Mouse (Mus musculus): ENCODE data around the gene Trip11. TPM values are rescaled to one million over a fixed set of nuclear protein-coding genes. Genes with fewer than 3 reads are reported as not detected.
A peak's percentile ranks its signal among the peaks of the same experiment; 100 is the strongest.
"Not testable (repeated sequence)": the region's sequence is repeated elsewhere in the genome, so short reads cannot be mapped to it uniquely, and the experiment has no call there.

Trip11 gene
- 20.9 and 22.8 TPM in 2 replicates for polyA plus RNA-seq (2015; fragmentation: Nextera tagmentation; extraction: Ambion mirVana)

DNA sequence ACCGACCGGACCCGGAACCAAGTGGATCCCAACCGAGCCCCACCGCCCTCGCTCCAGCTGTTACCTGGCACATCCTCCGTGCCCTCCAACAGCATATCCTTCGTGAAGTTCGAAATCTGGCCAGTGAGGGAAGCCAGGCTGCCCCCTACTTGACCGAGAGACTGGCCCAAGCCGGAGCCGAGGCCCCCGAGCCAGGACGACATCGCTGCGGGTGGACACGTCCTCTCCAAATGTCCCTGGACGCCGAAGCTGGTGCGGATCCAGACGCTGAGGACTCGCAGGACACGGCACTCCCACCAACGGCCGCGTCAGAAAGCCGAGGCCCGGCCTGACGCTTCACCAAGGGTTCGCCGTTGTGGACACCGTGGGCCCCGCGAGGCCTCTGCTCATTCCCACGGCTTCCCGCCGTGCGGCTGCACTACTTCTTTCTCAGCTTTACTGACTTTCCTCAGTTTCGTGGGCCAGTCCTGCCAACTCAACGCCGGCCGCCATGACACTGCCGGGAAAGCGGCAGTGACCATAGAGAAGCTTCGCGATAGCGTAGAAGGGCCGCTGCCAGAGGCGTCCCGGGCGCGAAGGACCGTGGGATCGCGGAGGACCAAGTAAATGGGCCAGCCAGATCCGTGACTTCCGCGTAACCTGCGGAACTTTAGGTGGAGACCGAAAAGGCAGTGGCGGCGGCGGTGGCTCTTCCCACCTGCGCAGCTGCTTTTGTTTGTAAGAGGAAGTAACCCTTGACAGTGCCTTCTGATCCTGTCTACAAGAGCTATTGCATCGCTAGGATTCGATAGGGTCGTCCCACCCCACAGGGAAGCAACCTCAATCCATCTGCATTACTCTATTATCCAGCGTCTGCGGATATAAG lies at the start of gene Trip11:
Trip11 (minus strand) TSS at position 642 of the 865 bp plus-strand sequence.
- Histone ChIP-seq H3K9me3 (ENCODE audit: low read length) (no peaks in the 10 kb centered on the region), H3K4me2 (replicated peaks; ENCODE audit: low read depth, low read length) (peak within 1 kb of the TSS; percentile 70), H3K9ac (replicated peaks; ENCODE audit: low read length) (peak within 1 kb of the TSS; percentile 92), H3K4me3 (ENCODE audit: low read length) (peak within 1 kb of the TSS; percentile 98), H3K27ac (ENCODE audit: low read length) (peak within 1 kb of the TSS; percentile 94), H3K27me3 (ENCODE audit: insufficient read depth, low read length) (no peaks in the 10 kb centered on the region), H3K4me1 (ENCODE audit: insufficient read depth, low read length) (peaks cover 15% of the 10 kb centered on the region), H3K36me3 (ENCODE audit: insufficient read depth, low read length) (peaks cover 9% of the 10 kb centered on the region; the same call in 1 of the 2 replicates)
- ATAC-seq (ENCODE audit: low FRiP score, low TSS enrichment), result peak; percentile 98
- under 1% methylated on average over 69 of the region's 69 CpGs for WGBS

DNA sequence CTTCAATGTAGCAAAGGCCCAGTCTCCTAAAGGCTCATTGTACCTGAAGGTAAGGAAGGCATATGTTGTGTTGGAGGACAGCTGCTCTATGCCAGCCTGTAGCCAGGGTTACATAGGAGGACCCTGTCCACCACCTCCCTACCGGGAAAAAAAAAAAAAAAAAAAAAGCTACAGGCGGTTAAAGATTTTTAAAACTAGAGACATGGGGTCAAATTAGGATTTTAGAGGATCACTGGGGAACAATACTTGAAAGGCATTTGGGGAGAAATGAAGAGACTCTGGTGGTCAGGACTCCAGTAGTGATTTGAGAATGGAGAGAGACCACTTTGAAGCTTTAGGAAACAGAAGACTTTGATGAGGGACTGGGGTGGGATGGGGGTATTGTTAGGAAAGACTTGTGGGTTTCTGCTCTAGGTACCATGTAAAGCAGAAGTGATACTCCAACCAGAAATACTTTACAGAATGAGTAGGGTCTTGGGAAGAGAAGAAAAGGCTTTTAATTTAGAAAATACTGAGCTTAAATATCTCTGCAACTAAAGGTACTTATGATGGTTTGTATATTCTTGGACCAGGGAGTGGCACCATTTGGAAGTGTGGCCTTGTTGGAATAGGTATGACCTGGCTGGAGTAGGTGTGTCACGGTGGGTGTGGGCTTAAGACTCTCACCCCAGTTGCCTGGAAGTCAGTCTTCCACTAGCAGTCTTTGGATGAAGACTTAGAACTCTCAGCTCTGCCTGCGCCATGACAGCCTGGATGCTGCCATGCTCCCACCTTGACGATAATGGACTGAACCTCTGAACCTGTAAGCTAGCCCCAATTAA lies 46.1 kb upstream of the Trip11 start:
- not testable (repeated sequence) for H3K9me3 ChIP-seq (ENCODE audit: low read length); H3K27ac ChIP-seq (ENCODE audit: low read length); H3K27me3 ChIP-seq (ENCODE audit: insufficient read depth, low read length); H3K9ac ChIP-seq (replicated peaks; ENCODE audit: low read length); H3K36me3 ChIP-seq (ENCODE audit: insufficient read depth, low read length); ATAC-seq (ENCODE audit: low FRiP score, low TSS enrichment)
- Histone ChIP-seq H3K4me2 (replicated peaks; ENCODE audit: low read depth, low read length) (peak overlapping the region; percentile 56), H3K4me3 (ENCODE audit: low read length) (peak overlapping the region; percentile 94; the same call in 1 of the 2 replicates), H3K4me1 (ENCODE audit: insufficient read depth, low read length) (peaks cover 12% of the 10 kb centered on the region)
- 93% methylated on average over 5 of the region's 5 CpGs for WGBS

DNA sequence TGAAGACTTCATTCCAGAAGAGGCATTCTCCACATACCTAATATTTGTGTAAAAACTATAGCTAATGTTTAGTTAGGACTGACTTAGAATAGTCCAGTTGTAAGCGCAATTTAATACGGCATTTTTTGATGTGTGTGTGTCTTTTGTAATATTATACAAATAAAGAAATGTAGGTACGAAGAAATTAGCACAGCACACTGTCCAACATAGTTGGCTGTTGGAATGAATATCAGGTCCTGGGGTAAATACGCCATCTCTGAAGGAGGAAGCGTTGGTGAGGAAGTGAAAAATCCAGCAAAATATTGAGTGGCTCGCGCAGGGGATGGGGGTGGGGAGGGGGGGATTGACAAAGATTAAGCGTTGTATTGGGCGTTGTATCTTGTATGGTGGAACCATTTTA lies 45.5 kb upstream of the Trip11 start:
- no peak for ATAC-seq (ENCODE audit: low FRiP score, low TSS enrichment)
- no peak overlapping the region; the same call in 1 of the 2 replicates for H3K9ac ChIP-seq (replicated peaks; ENCODE audit: low read length)

DNA sequence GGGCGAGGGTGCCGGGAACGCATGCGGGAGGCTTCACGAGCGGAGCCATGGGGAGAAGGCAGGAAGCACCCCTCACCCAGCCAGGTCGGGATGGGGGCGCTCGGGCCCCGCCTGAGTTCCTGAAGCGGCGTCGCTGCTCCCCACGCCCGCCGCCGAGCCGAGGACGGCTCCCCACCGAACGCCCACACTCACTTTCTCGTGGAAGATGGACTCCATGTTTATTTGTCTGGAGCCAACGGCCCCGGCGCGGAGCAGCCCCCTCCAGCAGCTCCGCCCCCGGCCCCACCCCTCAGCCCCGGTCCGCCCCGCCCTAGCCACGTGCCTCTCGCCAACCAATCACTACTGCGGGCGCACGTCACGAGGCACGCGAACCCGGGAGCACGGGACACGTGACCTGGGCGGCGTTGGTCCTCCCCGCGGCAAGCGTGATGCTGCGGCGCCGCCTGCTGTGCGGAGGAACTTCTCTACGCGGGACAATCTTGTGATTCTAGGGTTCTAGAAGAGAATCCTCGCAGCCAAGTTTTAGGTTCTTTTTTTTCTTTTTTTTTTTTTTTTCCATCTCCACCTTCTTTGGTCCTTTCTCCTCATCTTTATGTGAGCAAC lies 45.0 kb upstream of the Trip11 start, which contains the start of gene Atxn3:
Atxn3 (minus strand) TSS at position 305 of the 603 bp plus-strand sequence.
- H3K27me3 ChIP-seq (ENCODE audit: insufficient read depth, low read length), result no peaks in the 10 kb centered on the region
- under 1% methylated on average over 48 of the region's 54 CpGs for WGBS
- peaks cover 12% of the 10 kb centered on the region for H3K4me1 ChIP-seq (ENCODE audit: insufficient read depth, low read length)

More for the DNA sequence above, 45.5 kb upstream of the Trip11 start:
- Histone ChIP-seq H3K9me3 (ENCODE audit: low read length) (no peaks in the 10 kb centered on the region), H3K27me3 (ENCODE audit: insufficient read depth, low read length) (no peaks in the 10 kb centered on the region), H3K36me3 (ENCODE audit: insufficient read depth, low read length) (no peaks in the 10 kb centered on the region), H3K4me1 (ENCODE audit: insufficient read depth, low read length) (peaks cover 12% of the 10 kb centered on the region), H3K4me3 (ENCODE audit: low read length) (peak overlapping the region; percentile 94), H3K27ac (ENCODE audit: low read length) (no peak overlapping the region), H3K4me2 (replicated peaks; ENCODE audit: low read depth, low read length) (peak overlapping the region; percentile 56)
- WGBS, result 57% methylated on average over 9 of the region's 9 CpGs

DNA sequence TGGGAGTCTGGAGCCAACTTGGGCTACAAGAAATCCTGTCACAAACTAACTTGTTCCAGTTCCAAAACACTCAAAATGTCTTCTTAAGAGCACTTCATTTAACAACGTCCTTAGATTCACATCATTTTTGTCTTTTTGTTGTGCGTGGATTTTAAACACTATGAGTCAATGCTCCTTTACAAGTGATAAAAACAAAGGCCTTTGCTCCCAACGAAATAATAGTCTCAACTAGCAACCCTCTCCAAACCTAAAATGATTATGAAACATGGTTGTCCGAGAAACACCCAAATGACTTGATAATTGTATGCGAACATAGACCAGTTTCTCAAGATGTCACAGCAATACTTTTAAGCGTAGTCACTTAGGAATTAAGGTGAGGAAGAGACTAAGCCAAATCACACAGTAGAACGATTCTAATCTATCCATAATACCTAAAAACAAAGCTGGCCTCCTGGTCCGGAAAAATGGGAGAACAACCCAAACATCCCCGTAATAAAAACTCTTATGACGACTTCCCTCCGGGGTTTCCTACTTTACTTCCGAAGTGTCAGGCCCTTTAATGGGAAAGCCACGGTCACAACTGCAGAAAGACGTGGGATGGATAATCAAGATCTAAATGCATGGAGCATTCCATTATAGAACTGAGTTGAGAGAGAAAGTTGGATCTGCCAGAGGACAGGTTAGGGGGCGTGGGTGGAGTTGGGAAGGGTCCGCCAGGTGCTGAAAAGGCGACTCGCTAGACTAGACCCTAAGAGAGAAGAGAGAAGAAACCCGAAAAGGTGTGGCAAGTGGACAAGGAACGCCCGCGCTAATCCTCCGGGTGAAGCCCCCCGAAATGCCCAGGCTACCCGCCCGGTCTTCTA lies 44.2 kb upstream of the Trip11 start:
- ATAC-seq (ENCODE audit: low FRiP score, low TSS enrichment), result no peak
- 13% methylated on average over 26 of the region's 26 CpGs for WGBS
- peaks cover 12% of the 10 kb centered on the region for H3K4me1 ChIP-seq (ENCODE audit: insufficient read depth, low read length)
- H3K9ac ChIP-seq (replicated peaks; ENCODE audit: low read length), result peak overlapping the region; percentile 91
- H3K27me3 ChIP-seq (ENCODE audit: insufficient read depth, low read length), result no peaks in the 10 kb centered on the region
- peak overlapping the region; percentile 94 for H3K4me3 ChIP-seq (ENCODE audit: low read length)
- H3K36me3 ChIP-seq (ENCODE audit: insufficient read depth, low read length), result no peaks in the 10 kb centered on the region
- peak overlapping the region; percentile 70 for H3K4me2 ChIP-seq (replicated peaks; ENCODE audit: low read depth, low read length)
- H3K9me3 ChIP-seq (ENCODE audit: low read length), result no peaks in the 10 kb centered on the region
- H3K27ac ChIP-seq (ENCODE audit: low read length), result peak overlapping the region; percentile 69; the same call in 1 of the 2 replicates

More for the DNA sequence above, 45.0 kb upstream of the Trip11 start, which contains the start of gene Atxn3:
- H3K4me3 ChIP-seq (ENCODE audit: low read length), result peak within 1 kb of the TSS; percentile 94
- peak within 1 kb of the TSS; percentile 70 for H3K4me2 ChIP-seq (replicated peaks; ENCODE audit: low read depth, low read length)
- peak within 1 kb of the TSS; percentile 91 for H3K9ac ChIP-seq (replicated peaks; ENCODE audit: low read length)
- H3K9me3 ChIP-seq (ENCODE audit: low read length), result no peaks in the 10 kb centered on the region
- peak; percentile 99 for ATAC-seq (ENCODE audit: low FRiP score, low TSS enrichment)
- H3K36me3 ChIP-seq (ENCODE audit: insufficient read depth, low read length), result no peaks in the 10 kb centered on the region
- peak within 1 kb of the TSS; percentile 69; the same call in 1 of the 2 replicates for H3K27ac ChIP-seq (ENCODE audit: low read length)

DNA sequence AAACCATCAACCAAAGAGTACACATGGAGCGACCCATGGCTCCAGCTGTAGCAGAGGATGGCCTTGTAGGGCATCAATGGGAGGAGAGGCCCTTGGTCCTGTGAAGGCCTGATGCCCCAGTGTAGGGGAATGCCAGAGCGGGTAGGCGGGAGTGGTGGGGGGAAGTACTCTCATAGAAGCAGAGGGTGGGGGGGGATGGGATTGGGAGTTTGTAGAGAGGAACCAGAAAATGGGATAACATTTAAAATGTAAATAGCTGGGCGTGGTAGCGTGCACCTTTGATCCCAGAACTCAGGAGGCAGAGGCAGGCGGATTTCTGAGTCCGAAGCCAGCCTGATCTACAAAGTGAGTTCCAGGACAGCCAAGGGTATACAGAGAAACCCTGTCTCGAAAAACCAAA lies 42.8 kb upstream of the Trip11 start:
- H3K4me3 ChIP-seq (ENCODE audit: low read length); H3K4me2 ChIP-seq (replicated peaks; ENCODE audit: low read depth, low read length); H3K9ac ChIP-seq (replicated peaks; ENCODE audit: low read length); H3K9me3 ChIP-seq (ENCODE audit: low read length); H3K36me3 ChIP-seq (ENCODE audit: insufficient read depth, low read length); H3K27me3 ChIP-seq (ENCODE audit: insufficient read depth, low read length); ATAC-seq (ENCODE audit: low FRiP score, low TSS enrichment); H3K27ac ChIP-seq (ENCODE audit: low read length): not testable (repeated sequence)
- 97% methylated on average over 8 of the region's 8 CpGs for whole genome bisulfite sequencing
- H3K4me1 ChIP-seq (ENCODE audit: insufficient read depth, low read length), result peaks cover 12% of the 10 kb centered on the region

DNA sequence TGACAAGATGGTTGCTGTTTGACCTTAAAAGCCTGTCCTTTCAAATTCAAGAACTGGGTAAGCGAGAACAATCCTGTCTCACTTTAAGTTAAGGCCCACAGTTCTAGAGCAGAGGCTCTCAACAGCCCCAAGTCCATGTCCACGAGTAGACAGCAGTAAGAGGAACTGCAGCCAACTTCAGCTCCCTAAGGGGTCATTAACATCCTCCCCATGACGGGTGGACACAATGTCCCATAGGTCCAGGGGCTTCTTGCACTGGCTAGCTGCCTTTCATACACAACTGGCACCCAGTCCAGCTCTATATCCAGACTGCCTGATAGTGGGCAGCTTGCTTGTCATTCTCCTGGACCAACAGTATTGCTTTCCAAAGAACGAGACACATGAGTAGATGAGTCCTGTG lies 35.7 kb upstream of the Trip11 start:
- WGBS, result 64% methylated on average over 4 of the region's 4 CpGs
- no peak overlapping the region for H3K27ac ChIP-seq (ENCODE audit: low read length)
- H3K9ac ChIP-seq (replicated peaks; ENCODE audit: low read length), result no peak overlapping the region
- H3K9me3 ChIP-seq (ENCODE audit: low read length), result no peaks in the 10 kb centered on the region
- ATAC-seq (ENCODE audit: low FRiP score, low TSS enrichment), result no peak
- no peak overlapping the region for H3K4me2 ChIP-seq (replicated peaks; ENCODE audit: low read depth, low read length)
- no peaks in the 10 kb centered on the region for H3K27me3 ChIP-seq (ENCODE audit: insufficient read depth, low read length)
- H3K4me1 ChIP-seq (ENCODE audit: insufficient read depth, low read length), result no peaks in the 10 kb centered on the region
- no peak overlapping the region for H3K4me3 ChIP-seq (ENCODE audit: low read length)
- H3K36me3 ChIP-seq (ENCODE audit: insufficient read depth, low read length), result peaks cover 27% of the 10 kb centered on the region

DNA sequence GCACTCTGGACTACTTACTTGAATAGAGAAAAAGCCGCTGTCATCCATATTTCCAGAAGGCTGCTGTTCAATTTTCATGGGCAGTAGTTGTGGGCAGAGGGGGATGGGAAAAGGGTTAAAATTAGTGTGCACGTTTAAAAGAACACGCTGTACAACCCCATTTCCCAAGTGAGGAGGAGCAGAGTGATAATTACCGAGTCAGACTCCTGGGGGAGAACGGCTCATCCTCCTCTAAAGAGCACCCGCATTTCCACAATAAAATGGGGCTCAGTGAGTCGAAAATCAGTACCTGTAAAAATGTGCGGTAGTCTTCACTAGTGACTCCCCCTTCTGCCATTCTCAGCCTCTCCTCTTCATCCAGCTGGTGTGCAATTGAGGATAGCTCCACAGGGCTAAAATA lies 34.9 kb upstream of the Trip11 start:
- H3K27me3 ChIP-seq (ENCODE audit: insufficient read depth, low read length), result no peaks in the 10 kb centered on the region
- peaks cover 32% of the 10 kb centered on the region for H3K36me3 ChIP-seq (ENCODE audit: insufficient read depth, low read length)
- no peak overlapping the region for H3K9ac ChIP-seq (replicated peaks; ENCODE audit: low read length)
- H3K9me3 ChIP-seq (ENCODE audit: low read length), result no peaks in the 10 kb centered on the region
- no peak overlapping the region for H3K27ac ChIP-seq (ENCODE audit: low read length)
- no peak overlapping the region for H3K4me2 ChIP-seq (replicated peaks; ENCODE audit: low read depth, low read length)
- no peak overlapping the region for H3K4me3 ChIP-seq (ENCODE audit: low read length)
- ATAC-seq (ENCODE audit: low FRiP score, low TSS enrichment), result no peak
- 83% methylated on average over 8 of the region's 8 CpGs for WGBS
- no peaks in the 10 kb centered on the region for H3K4me1 ChIP-seq (ENCODE audit: insufficient read depth, low read length)

DNA sequence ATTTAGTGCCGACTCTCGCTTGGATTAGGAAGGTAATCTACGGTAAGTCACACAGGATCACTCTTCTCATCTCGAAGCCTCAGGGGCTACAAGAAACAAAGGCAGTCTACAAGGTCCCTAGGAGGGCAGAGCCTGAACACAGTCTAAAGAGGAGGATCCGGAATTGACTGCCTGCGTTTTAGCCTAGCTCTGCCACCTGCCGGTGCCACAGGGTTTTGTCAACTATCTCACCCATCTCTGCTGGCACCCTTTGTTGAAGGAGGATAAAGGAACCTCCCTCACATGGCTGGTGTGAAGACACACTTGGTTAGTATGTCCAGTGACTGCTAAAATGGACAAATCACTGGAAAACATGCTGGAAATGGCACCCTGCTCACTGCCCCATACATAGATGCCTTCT lies 24.5 kb upstream of the Trip11 start:
- ATAC-seq (ENCODE audit: low FRiP score, low TSS enrichment), result no peak
- no peak overlapping the region for H3K27ac ChIP-seq (ENCODE audit: low read length)
- no peak overlapping the region for H3K4me2 ChIP-seq (replicated peaks; ENCODE audit: low read depth, low read length)
- 91% methylated on average over 7 of the region's 7 CpGs for WGBS
- peaks cover 53% of the 10 kb centered on the region for H3K36me3 ChIP-seq (ENCODE audit: insufficient read depth, low read length)
- no peak overlapping the region for H3K9ac ChIP-seq (replicated peaks; ENCODE audit: low read length)
- no peak overlapping the region for H3K4me3 ChIP-seq (ENCODE audit: low read length)
- H3K4me1 ChIP-seq (ENCODE audit: insufficient read depth, low read length), result no peaks in the 10 kb centered on the region
- H3K27me3 ChIP-seq (ENCODE audit: insufficient read depth, low read length), result no peaks in the 10 kb centered on the region
- H3K9me3 ChIP-seq (ENCODE audit: low read length), result peaks cover 3% of the 10 kb centered on the region; the same call in 1 of the 2 replicates
